Mouse (Mus musculus): Measurements from ENCODE around the gene Mcrip1.
"Not testable (repeated sequence)": the region's sequence is repeated elsewhere in the genome, so short reads cannot be mapped to it uniquely, and the experiment has no call there.

The Mcrip1 gene

DNA sequence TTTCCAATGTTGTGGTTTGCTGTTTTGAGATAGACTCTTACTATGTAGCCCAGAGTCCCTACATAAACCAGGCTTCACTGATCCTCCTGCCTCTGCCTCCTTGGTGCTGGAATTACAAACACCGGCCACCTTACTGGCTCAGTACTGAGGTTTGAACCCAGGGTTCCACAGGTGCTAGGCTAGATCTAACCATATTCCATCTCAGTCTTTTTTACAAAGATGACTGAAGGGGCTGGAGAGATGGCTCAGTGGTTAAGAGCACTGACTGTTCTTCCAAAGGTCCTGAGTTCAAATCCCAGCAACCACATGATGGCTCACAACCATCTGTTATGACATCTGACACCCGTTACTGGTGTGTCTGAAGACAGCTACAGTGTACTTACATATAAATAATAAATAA is 35.3 kb downstream of the Mcrip1 start:
- DNase-seq (ENCODE audit: low read depth, low spot score), result not testable (repeated sequence)

DNA sequence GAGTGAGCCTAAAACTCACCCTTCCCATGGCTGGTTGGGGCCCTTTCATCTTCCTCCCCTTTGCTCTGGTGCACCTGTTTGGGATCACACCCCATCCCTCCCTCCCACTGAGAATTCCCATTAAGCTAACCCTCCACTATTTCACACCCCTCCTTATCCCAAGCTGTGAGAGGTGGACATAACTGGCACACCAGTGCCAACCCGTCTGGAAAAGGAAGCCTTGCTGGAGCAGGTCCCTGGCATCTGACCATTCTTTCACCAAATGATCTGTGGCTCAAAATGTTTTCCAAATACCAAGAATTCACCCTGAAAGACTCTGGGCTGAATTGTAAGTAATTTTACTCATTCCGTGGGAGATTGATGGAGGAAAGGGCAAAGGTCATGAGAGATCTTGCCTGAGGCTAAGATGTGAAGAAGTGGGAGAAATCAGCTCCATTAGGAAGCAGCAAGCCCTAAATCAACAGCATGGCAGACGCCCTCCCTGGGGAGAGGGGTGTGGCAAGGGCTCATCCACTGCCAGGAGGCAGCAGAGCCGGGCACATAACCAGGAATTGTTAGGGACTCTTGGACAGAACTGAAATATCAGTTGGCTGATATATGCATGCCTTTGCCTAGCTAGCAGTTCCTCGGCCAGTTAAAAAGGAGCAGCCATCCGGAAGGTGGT is 36.6 kb downstream of the Mcrip1 start:
- DNase-seq (ENCODE audit: low read depth, low spot score), result no peak

DNA sequence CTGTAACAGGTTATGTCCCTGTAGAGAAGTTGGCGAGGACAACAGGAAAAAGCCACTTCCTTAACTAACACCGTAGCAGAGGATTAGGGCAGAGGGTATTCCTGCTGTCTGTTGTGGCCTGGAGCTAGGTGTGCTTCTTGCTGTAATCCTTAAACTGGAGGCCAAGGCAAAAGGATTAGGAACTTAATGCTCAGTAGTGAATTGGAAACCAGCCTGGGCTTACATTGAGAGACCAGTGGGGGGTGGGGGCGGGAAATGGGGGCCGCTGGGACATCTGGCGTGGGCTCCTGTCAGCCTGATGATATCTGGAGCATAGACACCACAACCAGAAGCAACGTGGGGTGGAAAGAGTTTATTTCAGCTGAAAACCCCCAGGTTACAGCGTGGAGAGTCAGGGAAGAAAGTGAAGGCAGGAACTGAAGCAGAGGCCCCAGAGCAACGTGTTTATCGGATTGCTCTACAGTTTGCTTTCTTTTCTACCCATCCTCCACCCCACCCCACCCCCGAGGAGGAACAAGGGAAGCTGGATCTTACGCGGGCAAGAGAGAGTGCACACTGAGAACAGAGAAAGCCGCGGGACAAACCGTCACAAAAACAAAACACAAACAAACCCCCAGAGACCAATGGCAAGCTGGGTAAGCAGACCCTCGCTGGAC is 39.0 kb downstream of the Mcrip1 start:
- no peak for DNase-seq (ENCODE audit: low read depth, low spot score)

DNA sequence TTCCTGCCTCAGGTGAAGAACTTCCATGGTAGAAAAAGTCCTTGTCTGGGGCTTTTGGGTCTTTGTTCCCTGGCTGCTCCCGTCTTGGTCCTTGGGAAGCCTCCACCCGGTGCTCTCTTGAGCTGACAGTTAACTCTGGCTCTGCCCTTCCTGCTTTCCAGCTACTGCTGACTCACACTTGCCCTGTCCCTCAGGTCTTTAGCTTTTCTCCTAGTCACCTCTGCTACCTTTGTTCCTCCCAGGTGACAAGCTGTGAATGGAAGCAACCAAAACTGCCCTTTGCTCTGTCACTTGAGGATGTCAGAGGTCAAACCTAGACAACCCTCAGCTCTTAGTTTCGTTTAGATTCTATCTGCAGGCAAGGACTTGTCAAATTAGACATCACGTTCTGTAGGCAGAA is 39.6 kb downstream of the Mcrip1 start:
- DNase-seq (ENCODE audit: low read depth, low spot score), result no peak

DNA sequence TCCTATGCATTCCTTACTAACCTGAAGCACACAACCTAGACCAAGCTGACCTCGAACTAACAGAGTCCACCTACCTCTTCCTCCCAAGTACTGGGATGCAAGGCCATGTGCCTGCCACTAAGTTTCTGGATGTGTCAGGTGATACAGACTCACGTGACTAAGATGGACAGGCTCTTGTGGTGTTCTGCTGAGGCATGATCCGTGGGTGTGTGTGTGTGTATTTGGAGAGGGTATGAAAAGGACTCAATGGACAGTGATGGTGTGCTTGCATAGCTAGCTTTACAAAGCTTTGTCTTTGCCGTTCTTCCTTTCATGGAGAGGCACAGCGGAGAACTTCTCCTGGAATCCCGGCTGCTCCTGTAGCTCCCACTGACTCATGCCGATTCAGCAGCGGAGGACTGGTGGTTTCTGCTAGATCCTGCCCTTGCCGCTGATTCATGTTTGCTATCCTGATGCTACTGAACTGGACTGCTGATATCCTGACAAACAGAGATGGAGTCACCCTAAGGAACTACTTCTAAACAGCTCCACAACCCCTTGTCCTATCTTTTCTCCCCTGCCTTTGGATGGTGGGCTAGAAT is 41.1 kb downstream of the Mcrip1 start:
- DNase-seq (ENCODE audit: low read depth, low spot score), result no peak

DNA sequence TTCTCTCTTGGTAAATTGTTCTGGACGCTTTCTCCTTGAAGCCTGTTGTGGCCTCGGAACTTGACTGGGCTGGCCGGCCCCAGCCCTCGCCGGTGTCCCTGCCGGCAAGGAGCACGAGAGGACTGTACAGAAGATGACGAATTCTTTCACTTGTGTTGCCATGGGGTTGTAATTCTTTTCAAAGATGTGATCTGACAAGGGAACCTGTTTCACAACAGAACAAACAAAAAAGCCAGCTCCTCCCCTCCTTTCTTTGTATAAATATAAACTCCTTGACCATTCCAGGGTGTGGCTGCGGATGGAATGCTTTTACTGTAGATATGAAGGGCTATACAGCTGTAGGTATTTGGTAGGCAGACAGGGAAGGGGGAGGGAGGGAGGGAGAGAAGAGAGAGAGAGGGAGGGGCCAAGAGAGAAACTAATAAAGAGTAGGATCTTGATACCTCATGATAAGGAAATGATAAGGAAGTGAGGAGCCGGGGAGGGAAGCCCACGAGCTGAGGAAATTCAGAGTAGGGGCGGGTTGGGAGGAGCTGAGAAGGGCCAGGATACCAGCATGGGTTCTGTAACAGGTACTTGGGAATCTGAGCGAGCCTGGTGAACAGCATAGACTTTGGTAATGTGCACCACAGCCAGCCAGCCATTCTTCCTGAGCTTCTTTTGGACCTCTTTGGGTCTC is 41.8 kb downstream of the Mcrip1 start:
- DNase-seq (ENCODE audit: low read depth, low spot score), result no peak

DNA sequence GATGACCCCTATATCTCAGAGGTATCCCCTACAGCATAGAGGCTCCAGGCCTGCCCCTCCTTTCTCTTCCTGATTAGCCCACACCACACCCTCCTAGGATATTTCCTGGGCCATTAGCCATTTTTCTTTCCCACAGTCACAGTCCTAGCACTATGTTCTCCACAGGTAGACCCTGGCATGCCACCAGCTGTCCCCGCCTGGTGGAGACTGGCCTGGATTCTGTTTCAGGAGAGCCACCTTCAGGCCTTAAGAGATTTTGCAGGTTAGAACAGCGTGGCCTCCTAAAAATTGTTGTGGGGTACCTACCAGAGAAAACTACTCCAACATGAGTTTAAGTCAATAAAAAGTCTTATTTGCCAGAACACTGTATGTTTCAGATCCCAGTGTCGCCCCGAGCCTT is 42.6 kb downstream of the Mcrip1 start:
- DNase-seq (ENCODE audit: low read depth, low spot score), result no peak

DNA sequence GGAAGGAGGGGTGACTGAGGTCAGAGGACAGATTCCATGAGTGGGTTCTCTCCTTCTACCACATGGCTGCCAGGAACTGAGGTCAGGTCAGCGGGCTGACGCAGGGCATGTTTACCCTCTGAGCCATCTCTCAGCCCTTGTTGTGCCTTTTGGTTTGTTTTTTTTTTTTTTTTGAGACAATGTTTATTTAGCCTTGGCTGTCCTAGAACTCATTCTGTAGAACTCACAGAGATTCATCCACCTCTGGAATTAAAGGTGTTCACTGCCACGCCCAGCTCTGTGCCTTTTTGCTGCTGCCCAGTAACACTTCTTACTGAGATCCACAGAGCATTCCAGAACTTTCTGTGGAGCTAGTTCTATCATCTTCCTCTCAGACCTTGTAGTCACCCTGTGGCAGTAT is 43.9 kb downstream of the Mcrip1 start:
- no peak for DNase-seq (ENCODE audit: low read depth, low spot score)

DNA sequence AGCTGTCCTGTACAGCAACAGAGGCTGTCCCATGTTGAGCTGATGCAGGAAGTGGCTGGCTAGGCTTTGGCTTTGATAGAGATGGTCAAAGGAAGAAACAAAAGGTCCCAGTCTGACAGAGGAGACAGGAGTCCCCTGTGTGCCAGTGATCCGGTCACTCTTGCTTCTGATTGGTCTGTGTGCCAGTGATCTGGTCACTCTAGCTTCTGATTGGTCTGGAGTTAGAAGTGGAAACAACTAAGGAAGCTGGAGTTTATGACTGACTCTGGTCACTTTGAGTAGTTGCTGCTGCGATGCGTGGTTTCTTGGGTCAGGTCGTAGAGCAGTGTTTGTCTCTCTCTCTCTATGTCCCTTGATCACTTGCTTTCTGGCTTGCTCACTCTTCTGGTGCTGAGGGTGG is 47.8 kb downstream of the Mcrip1 start:
- no peak for DNase-seq (ENCODE audit: low read depth, low spot score)

DNA sequence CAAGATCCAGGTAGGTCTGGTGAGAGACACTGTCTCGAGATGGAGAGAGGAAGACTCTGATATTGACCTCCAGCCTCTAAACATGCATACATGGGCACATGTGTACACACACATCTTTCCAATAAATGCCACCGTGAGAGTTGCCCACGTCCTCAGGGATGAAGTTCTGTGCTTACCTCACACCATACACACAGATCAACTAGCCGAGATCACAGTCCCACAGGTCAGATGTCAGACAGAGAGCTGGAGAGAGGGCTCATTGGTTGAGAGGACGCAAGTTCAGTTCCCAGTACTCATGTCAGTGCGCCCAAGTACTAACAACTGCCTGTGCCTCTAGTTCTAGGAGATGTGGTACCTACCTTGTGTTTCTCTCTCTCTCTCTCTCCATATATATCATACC is 48.5 kb downstream of the Mcrip1 start:
- DNase-seq (ENCODE audit: low read depth, low spot score), result no peak

DNA sequence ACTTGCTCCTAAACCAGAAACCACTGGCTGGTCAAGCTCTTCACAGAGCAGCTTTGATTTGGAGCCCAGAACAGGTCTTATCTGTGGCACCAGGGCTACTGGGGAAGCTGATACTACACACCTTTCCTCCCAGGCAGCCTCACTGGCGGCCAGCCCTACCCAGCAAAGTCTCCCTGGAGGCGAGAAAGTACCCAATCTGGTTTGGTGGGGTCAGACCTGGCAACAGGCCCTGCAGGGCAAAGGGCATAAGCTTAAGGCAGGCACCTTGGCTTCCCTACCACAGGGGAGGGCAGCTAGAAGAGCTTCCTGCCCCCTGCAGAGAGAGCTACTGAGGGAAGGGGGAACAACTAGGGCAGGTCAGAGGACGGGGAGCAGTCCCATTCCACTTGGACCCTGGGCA is 49.2 kb downstream of the Mcrip1 start:
- no peak for DNase-seq (ENCODE audit: low read depth, low spot score)

DNA sequence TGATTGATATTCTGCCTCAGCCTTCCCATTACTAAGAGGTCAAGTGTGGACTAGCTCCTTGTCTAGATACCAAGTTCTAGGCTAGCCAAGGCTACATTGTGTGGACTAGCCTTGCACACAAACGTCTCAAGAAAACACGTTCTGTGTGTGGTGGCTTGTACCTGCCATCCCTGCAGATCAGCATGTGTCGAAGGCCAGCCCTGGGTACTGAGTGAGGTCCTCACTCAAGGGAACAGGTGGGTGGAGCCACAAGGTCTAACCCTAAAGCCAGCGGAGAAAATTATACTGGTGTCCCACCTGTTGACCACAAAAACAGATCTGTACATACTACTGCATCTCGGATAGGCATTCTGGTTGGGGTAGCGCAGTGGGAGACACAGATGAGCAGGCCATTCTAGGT is 49.6 kb downstream of the Mcrip1 start:
- no peak for DNase-seq (ENCODE audit: low read depth, low spot score)

DNA sequence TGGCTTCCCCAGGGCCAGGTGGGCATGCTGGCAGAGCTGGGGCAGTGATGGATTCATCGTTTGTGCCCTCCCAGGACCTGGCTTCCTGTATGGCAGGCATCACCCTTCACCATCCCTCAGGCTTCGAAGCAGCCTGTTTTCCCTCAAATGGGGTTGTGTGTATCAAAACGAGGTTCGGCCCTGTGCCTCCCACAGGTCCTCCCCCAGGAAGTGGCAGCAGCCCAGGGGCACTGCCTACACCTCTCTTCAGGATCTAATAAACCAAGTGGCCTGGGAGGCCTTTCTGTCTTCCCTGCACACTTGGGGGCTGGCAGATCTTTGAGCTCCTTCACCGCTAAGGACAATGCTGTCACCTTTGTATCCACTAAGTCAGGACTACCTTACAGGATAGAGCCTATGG is 50.6 kb downstream of the Mcrip1 start:
- no peak for DNase-seq (ENCODE audit: low read depth, low spot score)

DNA sequence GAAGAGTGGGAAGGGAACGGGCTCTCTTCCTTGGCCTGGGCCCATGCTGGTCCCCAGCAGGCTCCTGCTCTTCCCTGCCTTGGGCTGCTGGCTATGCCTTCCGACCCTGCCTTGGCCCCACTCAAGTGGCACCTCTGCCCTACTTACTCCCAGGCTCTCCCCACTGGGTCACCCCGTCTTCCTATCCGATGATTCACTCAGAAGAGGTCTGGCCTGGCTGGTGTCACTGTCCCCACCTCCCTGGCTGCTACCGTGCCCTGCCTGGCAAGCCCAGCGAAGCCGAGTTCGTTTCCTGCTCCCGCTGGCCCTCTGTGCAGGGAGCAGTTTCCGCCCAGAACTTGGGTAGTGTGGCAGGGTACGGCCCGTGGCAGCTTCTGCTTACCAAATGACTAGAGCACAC is 51.3 kb downstream of the Mcrip1 start:
- DNase-seq (ENCODE audit: low read depth, low spot score), result no peak

DNA sequence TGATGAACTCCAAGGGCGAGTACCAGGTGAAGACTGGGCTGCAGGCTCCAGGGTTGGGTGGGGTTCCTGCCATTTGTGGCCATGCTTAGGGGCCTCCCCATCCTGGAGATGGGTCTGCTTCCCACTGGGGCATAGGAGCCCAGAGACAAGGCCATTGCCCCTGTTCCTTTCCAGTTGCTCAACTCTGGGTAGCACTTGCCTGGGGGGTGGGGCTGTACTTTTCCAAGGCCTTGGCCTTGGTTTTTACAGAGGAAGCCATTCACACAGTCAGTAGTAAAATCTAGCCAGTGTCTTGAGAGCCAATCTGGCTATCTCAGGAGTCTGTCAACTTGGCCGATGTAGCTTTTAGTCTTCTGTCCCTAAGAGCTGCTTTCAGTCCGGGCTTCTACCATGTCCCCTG is 52.1 kb downstream of the Mcrip1 start:
- DNase-seq (ENCODE audit: low read depth, low spot score), result no peak

DNA sequence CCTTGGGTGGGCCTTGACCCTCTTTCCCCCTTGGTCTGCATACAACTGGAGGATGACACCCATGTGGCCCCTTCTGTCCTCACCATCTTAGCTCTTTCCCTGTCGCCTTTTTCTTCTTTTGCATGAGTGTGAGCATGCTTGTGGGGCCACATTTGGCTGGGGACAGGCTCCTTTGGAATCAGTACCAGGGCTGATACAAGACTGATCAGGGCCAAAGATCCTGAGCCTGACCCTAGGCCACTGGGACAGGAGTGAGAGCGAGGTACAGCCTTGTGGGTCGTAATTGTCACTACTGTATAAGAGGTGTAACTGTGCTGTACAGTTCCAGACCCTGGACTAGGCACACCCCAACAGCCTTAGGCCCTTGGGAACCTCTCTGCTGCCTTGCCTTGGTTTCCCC is 55.6 kb downstream of the Mcrip1 start:
- DNase-seq (ENCODE audit: low read depth, low spot score), result no peak

DNA sequence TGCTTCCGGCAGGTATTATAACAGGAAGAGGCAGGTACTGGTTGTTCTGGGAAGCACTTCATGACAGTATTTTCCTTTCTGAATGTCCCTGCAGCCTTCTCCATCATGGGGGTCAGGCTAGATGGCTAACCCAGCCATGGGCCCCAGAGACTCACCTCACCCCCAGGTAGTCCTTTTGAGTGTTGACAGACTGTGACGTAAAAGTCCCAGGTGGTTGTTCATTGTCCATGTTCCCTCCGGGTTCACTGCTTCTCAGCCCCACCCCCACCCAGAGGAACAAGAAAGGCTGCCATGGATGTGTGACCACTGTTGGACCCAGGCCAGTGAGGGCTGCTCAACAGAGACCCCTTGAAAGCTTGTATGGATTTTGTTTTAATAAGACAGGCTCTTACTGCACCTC is 56.2 kb downstream of the Mcrip1 start:
- DNase-seq (ENCODE audit: low read depth, low spot score), result no peak
